Mouse (Mus musculus) liver, postnatal 0 days (tissue): Measurements from ENCODE around the gene Hivep3.

Experiments
- CTCF ChIP-seq: sonication (generic); IDR thresholded peaks from 2 replicates; pipeline ENCODE4 v1.5.1; 2016; ENCODE audit warnings: antibody characterized with exemption, low read depth
- EP300 ChIP-seq: IDR thresholded peaks from 2 replicates; pipeline ENCODE4 v1.6.1; 2016; ENCODE audit warnings: antibody characterized with exemption, low read depth, mild to moderate bottlenecking

DNA sequence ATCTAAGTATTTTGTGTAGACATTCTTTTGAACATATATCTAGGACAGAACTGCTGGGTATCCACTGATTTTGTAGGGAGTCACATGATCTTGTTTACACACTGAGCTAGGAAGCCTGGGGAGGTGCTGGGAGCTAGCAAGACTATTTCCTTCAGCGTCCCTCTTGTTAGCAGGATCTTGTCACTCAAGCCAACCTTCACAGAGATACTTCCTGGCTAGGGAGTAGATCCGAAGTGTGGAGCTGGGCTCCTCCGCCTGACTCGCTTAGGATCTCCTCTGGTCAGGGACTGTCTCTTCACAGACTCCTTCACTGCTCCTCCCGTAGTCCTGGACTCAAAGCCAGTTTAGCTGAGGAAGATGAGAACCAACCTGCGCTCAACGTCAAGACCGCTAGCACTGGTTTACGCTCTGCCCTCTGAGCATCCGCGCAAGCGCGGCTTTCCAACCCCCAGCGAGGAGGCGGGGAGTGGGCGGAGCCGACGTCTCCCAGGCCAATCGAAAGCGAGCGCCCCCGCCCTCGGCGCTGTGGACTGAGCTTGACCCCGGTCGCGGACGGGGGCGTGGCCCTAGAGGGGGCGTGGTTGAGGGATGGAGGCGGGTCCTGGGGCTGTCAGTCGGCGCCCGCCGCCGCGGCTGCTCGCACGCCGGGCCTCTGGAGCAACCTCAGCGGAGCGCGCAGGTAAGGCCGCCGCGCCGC, at the start of gene Hivep3:
- TF ChIP-seq CTCF (no peak; the same call in 1 of the 2 replicates), EP300 (no peak)
